Mouse (Mus musculus) gastrocnemius, postnatal 14 days (tissue): ENCODE measurements at regions not wholly inside any gene's neighbourhood (a gene's known extent, or its start where the extent isn't known, plus 50 kb on each side); places are given as distances from the start of the nearest gene placed in this dataset.

Experiments used
- DNase-seq: peaks from one replicate; pipeline ENCODE4 v3.0.0; 2021; ENCODE audit warnings: mixed read lengths
- intact Hi-C: fragments of 180-260 bp; cut with DNase I; formaldehyde crosslinking; loops from one replicate; pipeline ENCODE4 v1.15.1; 2025; ENCODE audit warnings: low total_unique reads

DNA sequence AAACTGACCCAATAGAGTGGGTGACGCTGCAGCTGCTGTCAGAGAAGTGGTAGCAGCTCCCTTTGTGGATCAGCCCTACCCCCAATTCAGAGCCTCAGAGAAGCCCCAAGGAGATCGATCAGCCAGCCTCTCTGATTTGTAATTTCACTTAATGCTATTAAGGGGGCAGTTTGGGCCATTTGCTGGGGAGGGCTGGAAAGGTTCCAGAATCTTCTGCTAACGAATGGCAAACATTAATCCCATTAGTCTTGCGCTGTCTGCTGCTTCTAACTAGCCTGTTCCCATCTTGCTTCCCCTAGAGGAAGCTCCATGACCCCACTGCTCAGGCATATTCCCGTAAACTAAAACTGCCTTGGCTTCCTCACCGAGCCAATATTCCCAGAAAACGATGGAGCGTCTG, 59.9 kb upstream of the Lrrn2 start:
- no peak for DNase-seq
- intact Hi-C loops = no loop called here

DNA sequence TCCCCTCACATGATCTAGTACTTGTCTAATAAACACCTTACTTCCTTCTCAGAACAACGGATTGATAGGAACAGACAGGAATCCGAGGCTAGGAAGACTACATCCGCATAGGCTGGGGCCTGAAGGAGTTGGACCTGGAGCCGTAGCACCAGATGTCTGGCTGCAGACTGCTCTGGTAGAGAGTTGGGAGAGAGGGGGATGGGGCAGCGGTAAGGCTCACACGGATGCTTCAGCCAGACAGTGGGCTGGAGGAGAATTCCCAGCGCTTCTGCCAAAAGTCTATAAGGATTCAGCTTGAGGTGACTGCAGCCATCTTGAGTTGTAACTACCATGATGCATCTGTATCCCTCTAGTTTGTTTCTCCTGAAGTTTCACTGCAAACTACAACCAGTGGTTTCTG, 61.8 kb upstream of the Lrrn2 start:
- no peak for DNase-seq
- intact Hi-C loops = no loop called here

- DNase-seq = no peak
- intact Hi-C loops = no loop called here
These were observed 62.7 kb upstream of the Lrrn2 start for GRCm38 (mm10) chr1:132817366-132817765.

DNA sequence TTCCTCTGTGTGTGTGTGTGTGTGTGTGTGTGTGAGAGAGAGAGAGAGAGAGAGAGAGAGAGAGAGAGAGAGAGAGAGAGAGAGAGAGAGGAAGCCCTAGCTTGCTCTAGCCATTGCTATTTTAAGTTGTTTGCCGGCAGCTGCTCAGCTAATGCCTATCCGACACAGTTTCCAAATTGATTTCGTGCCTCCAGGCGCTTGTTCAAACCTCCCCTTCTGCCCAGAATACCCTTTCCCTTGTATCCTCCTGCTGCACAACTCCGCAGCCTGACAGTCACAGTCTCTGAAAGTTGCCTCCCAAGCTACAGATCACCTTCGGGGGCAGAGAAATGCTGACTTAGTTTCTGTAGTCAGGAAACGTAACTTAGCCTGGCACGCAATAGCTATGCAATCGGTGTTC, 63.9 kb upstream of the Nfasc start:
- intact Hi-C loops = no loop called here
- no peak for DNase-seq

- DNase-seq = peak; percentile 8
- intact Hi-C loops = no loop called here
These were observed 62.2 kb upstream of the Nfasc start for GRCm38 (mm10) chr1:132803842-132804241.

DNA sequence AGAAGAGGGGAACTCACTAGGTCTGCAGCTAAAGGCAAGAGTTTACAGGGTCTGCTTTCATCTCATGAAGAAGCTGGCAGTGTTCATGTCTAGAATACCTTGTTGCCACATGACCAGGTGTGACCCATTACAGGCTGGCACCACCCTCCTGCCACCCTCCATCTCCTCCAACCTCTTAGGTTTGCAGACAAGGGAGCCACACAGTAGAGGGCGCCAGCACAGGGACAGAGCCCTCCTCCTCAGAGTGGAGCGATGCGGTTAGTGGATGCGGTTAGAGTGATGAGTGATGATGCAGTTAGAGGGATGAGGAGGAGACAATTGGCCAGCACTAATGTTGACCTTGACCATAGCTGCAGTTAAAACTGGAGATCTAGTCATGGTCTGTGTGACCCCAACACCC, 60.8 kb upstream of the Nfasc start:
- intact Hi-C loops = no loop called here
- DNase-seq = no peak

GRCm38 (mm10) chr1:132800285-132800684, 58.7 kb upstream of the Nfasc start:
- intact Hi-C loops = no loop called here
- no peak for DNase-seq

- DNase-seq = no peak
- intact Hi-C loops = no loop called here
These were observed 57.7 kb upstream of the Nfasc start for GRCm38 (mm10) chr1:132799258-132799657.

DNA sequence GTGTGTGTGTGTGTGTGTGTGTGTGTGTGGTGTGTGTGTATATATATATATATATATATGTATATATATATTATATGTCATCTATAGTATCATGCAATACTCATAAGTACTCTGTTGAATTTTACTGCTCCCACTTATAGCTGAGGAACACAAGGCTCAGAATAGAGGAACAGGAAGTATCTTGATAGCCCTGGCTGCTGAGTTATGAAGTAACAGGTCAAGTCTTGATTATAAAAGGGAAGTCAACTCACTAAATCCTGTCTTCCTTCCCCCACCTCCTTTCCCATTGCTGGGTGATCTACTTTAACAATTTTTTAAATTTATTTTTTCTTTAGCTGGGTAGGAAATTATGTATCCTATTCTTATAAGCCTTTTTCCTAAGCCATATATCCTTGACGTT, 52.9 kb upstream of the Nfasc start:
- intact Hi-C loops = no loop called here
- no peak for DNase-seq
